Mouse (Mus musculus) layer of hippocampus, adult 8-10 months (tissue): ENCODE data around the gene Pex7. TPM values are rescaled to one million over a fixed set of nuclear protein-coding genes. Genes with fewer than 3 reads are reported as not detected.

Experiments
- total RNA-seq, 4 experiments: library from RNA; stranded (reverse); gene quantifications; 2 replicates each; pipeline ENCODE4 v1.2.4; 2022

Pex7 gene
- total RNA-seq, 4 experiments from 2014 or later, result 20.8 to 24.8 (median 23.2) TPM

Other genes with a start within 250 kb of the Pex7 start
- gene Il20ra, start 195.1 kb downstream of the Pex7 start, total RNA-seq, result not detected
- under 1 TPM; 0.41 to 0.62 (median 0.60) TPM for gene Slc35d3, start 56.2 kb downstream of the Pex7 start, total RNA-seq
- 10 to 100 TPM; 24.6 to 33.6 (median 24.8) TPM for gene Map3k5, start 26.8 kb upstream of the Pex7 start, total RNA-seq
- 100 to 1,000 TPM; 106 to 165 (median 135) TPM for gene Map7, start 240.8 kb upstream of the Pex7 start, total RNA-seq